Mouse (Mus musculus): ENCODE measurements at regions not wholly inside any gene's neighbourhood (a gene's known extent, or its start where the extent isn't known, plus 50 kb on each side); places are given as distances from the start of the nearest gene placed in this dataset.

DNA sequence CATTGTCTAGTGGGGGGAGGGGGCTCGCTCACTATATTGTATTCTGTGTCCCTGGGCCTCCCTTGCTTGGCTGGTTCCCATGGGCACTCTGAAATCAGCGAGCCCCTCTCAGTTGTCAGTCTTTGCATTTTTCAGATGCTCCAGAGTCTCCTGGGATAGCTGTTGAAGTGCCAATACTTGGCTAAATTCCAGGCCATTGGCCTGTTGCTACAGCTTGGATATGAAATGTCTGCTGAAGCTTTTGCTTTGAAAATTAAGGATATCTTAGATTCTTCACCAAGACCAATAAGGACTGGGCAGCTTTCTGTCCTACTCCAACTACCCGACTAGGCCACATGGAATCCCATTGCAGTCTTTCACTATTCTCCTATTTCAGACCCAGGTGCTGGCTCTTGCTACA is 290.2 kb upstream of the Ubash3b start:
- H3K4me3 ChIP-seq (ENCODE audit: insufficient read depth in 1 of 2, low read depth in 2 of 2, low read length in 2 of 2) = no peak overlapping the region
- H3K27ac ChIP-seq = no peak overlapping the region
- 55% methylated on average over 3 of the region's 3 CpGs for WGBS (ENCODE audit: insufficient replicate concordance)
- H3K27me3 ChIP-seq (ENCODE audit: control insufficient read depth, insufficient read depth, low read length) = no peaks in the 10 kb centered on the region
- no peak for TF ChIP-seq CTCF (IDR thresholded peaks at IDR 0.05; ENCODE audit: low read depth)
- no peak for TF ChIP-seq EP300 (IDR thresholded peaks at IDR 0.05; ENCODE audit: low read depth)
- H3K4me2 ChIP-seq (ENCODE audit: low read depth) = no peak overlapping the region
- no peak overlapping the region for H3K9ac ChIP-seq (replicated peaks)
- peaks cover 0 to 6% of the 10 kb centered on the region in 2 experiments; a peak in 2 of 4 replicates for H3K4me1 ChIP-seq (replicated peaks; ENCODE audit: control insufficient read depth in 2 of 2, insufficient read depth in 2 of 2, low read length in 1 of 2)
- no peak for DNase-seq (ENCODE audit: low read depth in 3 of 3, low spot score in 3 of 3)
- no peaks in the 10 kb centered on the region for H3K9me3 ChIP-seq (ENCODE audit: control insufficient read depth, low read length)
- ATAC-seq (ENCODE audit: insufficient read depth) = no peak
- no peaks in the 10 kb centered on the region for H3K36me3 ChIP-seq (replicated peaks; ENCODE audit: control insufficient read depth, insufficient read depth, low read depth)

DNA sequence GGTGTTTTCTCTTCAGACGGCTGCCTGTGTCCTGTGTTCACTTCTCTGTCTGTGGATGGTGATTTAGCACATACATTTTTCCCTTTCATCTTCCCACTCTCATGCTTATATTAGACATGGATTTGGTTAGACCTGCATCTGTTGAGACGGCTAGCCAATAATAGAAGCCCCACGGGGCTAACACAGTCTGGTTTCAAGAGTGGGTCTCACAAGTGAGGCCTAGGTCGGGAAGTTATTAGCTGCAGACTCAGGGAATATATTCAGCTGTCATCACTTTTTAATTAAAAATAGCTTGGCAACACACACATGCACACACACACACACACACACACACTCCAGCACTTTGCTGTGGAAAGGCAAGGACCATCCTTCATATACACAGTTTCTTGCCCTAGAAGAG is 287.7 kb upstream of the Ubash3b start:
- H3K9ac ChIP-seq (replicated peaks) = no peak overlapping the region
- H3K27me3 ChIP-seq (ENCODE audit: control insufficient read depth, insufficient read depth, low read length) = no peaks in the 10 kb centered on the region
- H3K9me3 ChIP-seq (ENCODE audit: control insufficient read depth, low read length) = no peaks in the 10 kb centered on the region
- H3K4me3 ChIP-seq (ENCODE audit: insufficient read depth in 1 of 2, low read depth in 2 of 2, low read length in 2 of 2) = no peak overlapping the region
- H3K27ac ChIP-seq = no peak overlapping the region
- peaks cover 0 to 7% of the 10 kb centered on the region in 2 experiments; a peak in 2 of 4 replicates for H3K4me1 ChIP-seq (replicated peaks; ENCODE audit: control insufficient read depth in 2 of 2, insufficient read depth in 2 of 2, low read length in 1 of 2)
- DNase-seq (ENCODE audit: low read depth in 3 of 3, low spot score in 3 of 3) (no peak), ATAC-seq (ENCODE audit: insufficient read depth) (no peak)
- 58% methylated on average over 4 of the region's 4 CpGs for WGBS (ENCODE audit: insufficient replicate concordance)
- H3K4me2 ChIP-seq (ENCODE audit: low read depth) = no peak overlapping the region
- TF ChIP-seq EP300 (IDR thresholded peaks at IDR 0.05; ENCODE audit: low read depth) = no peak
- TF ChIP-seq CTCF (IDR thresholded peaks at IDR 0.05; ENCODE audit: low read depth) = no peak
- H3K36me3 ChIP-seq (replicated peaks; ENCODE audit: control insufficient read depth, insufficient read depth, low read depth) = no peaks in the 10 kb centered on the region

DNA sequence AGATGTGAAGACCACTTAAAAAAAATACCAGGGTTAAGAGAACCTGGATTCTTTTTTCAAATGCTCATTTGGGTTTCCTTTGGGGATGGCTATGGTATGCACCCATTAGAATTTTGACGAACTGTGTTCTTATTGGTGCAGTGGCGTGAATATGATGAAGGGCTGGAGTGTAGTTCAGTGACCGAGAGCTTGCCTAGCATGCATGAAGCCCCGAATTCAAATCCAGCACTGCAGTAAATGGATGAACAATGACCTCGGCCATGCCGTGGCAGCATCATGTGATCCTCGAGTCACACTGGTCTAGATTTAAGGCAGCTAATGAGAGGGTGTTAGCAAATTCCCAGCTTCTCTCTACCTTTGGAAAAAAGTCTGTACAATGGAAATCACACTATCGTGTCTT is 286.4 kb upstream of the Ubash3b start:
- H3K4me2 ChIP-seq (ENCODE audit: low read depth) = no peak overlapping the region
- TF ChIP-seq EP300 (IDR thresholded peaks at IDR 0.05; ENCODE audit: low read depth) = no peak
- TF ChIP-seq CTCF (IDR thresholded peaks at IDR 0.05; ENCODE audit: low read depth) = no peak
- no peak overlapping the region for H3K4me3 ChIP-seq (ENCODE audit: insufficient read depth in 1 of 2, low read depth in 2 of 2, low read length in 2 of 2)
- no peak overlapping the region for H3K9ac ChIP-seq (replicated peaks)
- DNase-seq (ENCODE audit: low read depth in 3 of 3, low spot score in 3 of 3) (no peak), ATAC-seq (ENCODE audit: insufficient read depth) (no peak)
- H3K4me1 ChIP-seq (replicated peaks; ENCODE audit: control insufficient read depth in 2 of 2, insufficient read depth in 2 of 2, low read length in 1 of 2) = peaks cover 0 to 7% of the 10 kb centered on the region in 2 experiments; a peak in 2 of 4 replicates
- H3K27ac ChIP-seq = no peak overlapping the region
- H3K9me3 ChIP-seq (ENCODE audit: control insufficient read depth, low read length) = no peaks in the 10 kb centered on the region
- H3K27me3 ChIP-seq (ENCODE audit: control insufficient read depth, insufficient read depth, low read length) = no peaks in the 10 kb centered on the region
- 54% methylated on average over 8 of the region's 8 CpGs for WGBS (ENCODE audit: insufficient replicate concordance)
- no peaks in the 10 kb centered on the region for H3K36me3 ChIP-seq (replicated peaks; ENCODE audit: control insufficient read depth, insufficient read depth, low read depth)

DNA sequence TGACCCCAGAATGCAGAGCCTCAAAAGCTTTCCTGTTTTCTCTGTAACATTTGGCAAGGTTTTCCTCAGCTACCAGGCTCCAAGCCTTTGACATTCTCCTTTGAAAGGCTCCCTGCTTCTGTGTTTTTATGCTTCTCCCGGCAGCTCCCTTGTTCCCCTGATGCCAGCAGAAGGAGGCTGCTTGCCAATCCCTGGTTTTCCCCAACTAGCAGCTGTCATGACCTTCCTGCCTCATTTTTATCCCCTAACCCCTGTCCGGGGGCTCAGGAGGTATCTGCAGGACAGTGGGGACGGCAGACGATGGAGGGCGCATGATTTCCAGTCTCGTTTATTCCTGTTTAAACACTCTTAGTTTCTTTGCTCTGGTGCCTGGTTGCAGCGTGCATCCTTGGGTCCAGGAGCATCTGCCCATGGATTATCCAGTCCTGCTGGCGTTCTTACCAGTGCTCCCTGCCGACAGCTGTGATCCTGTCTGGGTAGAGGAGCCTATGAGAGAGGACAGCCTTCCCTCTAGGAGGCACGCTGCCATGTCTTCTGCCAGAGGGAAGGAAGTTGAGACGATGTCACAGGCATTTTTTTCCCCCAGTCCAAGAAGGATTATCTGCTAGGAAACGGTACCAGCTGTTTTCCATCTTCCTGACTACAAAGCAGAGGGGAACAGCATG is 285.8 kb upstream of the Ubash3b start:
- H3K4me3 ChIP-seq (ENCODE audit: insufficient read depth in 1 of 2, low read depth in 2 of 2, low read length in 2 of 2) = no peak overlapping the region
- peaks cover 0 to 7% of the 10 kb centered on the region in 2 experiments; a peak in 2 of 4 replicates for H3K4me1 ChIP-seq (replicated peaks; ENCODE audit: control insufficient read depth in 2 of 2, insufficient read depth in 2 of 2, low read length in 1 of 2)
- ATAC-seq (ENCODE audit: insufficient read depth) (no peak), DNase-seq (ENCODE audit: low read depth in 3 of 3, low spot score in 3 of 3) (no peak)
- no peaks in the 10 kb centered on the region for H3K36me3 ChIP-seq (replicated peaks; ENCODE audit: control insufficient read depth, insufficient read depth, low read depth)
- H3K27me3 ChIP-seq (ENCODE audit: control insufficient read depth, insufficient read depth, low read length) = no peaks in the 10 kb centered on the region
- no peak overlapping the region for H3K9ac ChIP-seq (replicated peaks)
- WGBS (ENCODE audit: insufficient replicate concordance) = 21% methylated on average over 12 of the region's 12 CpGs
- no peak overlapping the region for H3K27ac ChIP-seq
- no peaks in the 10 kb centered on the region for H3K9me3 ChIP-seq (ENCODE audit: control insufficient read depth, low read length)
- TF ChIP-seq CTCF (IDR thresholded peaks at IDR 0.05; ENCODE audit: low read depth) (no peak), EP300 (IDR thresholded peaks at IDR 0.05; ENCODE audit: low read depth) (no peak)
- H3K4me2 ChIP-seq (ENCODE audit: low read depth) = no peak overlapping the region

DNA sequence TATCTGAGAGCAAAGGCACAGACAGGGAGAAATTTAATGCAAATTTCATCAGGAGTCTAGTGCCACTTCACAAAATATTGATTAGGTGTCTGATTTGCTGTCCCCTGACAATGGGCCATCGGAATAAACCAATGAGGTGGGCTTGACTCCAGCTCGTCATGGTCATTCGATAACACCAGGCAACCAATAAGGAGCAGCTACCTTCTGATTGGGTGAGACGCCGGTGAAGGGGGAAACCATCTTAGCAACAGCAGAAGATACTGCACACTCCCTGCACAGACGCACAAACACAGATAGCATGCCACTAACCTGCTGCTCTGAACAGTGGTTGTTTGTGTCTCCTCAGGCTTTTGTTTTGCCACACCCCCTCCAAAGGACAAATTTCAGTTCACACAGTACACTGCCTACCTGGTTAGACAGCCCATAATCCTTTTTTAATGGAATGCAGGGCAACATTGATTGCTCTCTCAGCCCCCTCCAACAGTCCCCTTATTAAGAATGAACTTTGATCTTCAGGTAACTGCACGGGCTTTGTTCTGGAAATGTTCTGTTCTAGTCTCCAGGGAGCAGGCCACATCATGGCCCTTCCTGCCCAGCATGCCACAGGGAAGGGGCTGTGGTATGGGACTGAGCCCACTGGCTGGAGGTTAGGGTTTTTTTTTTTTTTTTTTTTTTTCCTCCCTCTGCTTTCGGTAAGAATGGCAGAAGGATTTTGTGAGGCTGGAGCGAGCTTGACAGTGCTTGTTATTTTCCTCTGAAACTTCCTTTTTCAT is 285.1 kb upstream of the Ubash3b start:
- H3K27ac ChIP-seq = no peak overlapping the region
- no peak for DNase-seq (ENCODE audit: low read depth in 3 of 3, low spot score in 3 of 3)
- WGBS (ENCODE audit: insufficient replicate concordance) = 51% methylated on average over 9 of the region's 9 CpGs

More for the DNA sequence above, 285.1 kb upstream of the Ubash3b start:
- Histone ChIP-seq H3K27me3 (ENCODE audit: control insufficient read depth, insufficient read depth, low read length) (no peaks in the 10 kb centered on the region), H3K4me2 (ENCODE audit: low read depth) (no peak overlapping the region), H3K36me3 (replicated peaks; ENCODE audit: control insufficient read depth, insufficient read depth, low read depth) (no peaks in the 10 kb centered on the region), H3K4me1 (replicated peaks; ENCODE audit: control insufficient read depth in 2 of 2, insufficient read depth in 2 of 2, low read length in 1 of 2) (peaks cover 0 to 7% of the 10 kb centered on the region in 2 experiments; a peak in 2 of 4 replicates), H3K4me3 (ENCODE audit: insufficient read depth in 1 of 2, low read depth in 2 of 2, low read length in 2 of 2) (no peak overlapping the region), H3K9me3 (ENCODE audit: control insufficient read depth, low read length) (no peaks in the 10 kb centered on the region), H3K9ac (replicated peaks) (no peak overlapping the region)
- no peak for ATAC-seq (ENCODE audit: insufficient read depth)
- TF ChIP-seq CTCF (IDR thresholded peaks at IDR 0.05; ENCODE audit: low read depth) = no peak
- no peak for TF ChIP-seq EP300 (IDR thresholded peaks at IDR 0.05; ENCODE audit: low read depth)

Measured in liver, embryonic 14.5 days (tissue).